Mouse (Mus musculus): ENCODE measurements around the gene Flnb. TPM values are rescaled to one million over a fixed set of nuclear protein-coding genes. Genes with fewer than 3 reads are reported as not detected.

Gene Flnb
- polyA plus RNA-seq, 1 experiment from 2014 or later: 13.1 TPM

DNA sequence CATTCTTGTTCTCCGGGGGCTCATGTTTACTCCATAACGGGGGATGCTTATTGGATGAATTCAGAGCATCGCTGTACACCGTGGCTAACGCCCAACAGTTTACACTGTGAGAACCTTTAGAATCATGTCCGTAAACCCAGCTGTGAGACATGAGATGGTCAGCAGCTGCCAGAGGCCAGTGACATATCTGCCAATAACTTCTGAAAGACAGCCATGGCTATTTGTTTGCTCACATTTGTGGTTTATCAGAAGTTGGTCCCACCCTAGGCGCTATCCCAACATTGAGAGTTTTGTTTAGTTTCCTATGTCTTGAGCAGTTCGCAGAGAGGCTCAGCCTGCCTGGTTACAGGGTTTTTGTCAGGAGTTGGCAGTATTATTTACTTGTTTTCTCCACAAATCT lies 3.6 kb downstream of the Flnb start:
- no peak for ATAC-seq (replicated peaks; ENCODE audit: insufficient number of reproducible peaks, low FRiP score, low TSS enrichment)
- peaks cover 39% of the 10 kb centered on the region for H3K4me1 ChIP-seq (ENCODE audit: control insufficient read depth, insufficient read depth, low read length)
- no peak overlapping the region for H3K9ac ChIP-seq (ENCODE audit: low read depth, low read length)
- H3K36me3 ChIP-seq (ENCODE audit: control insufficient read depth, insufficient read depth, low read length): no peaks in the 10 kb centered on the region
- H3K27ac ChIP-seq (ENCODE audit: low read depth, low read length): no peak overlapping the region
- H3K4me3 ChIP-seq (ENCODE audit: low read depth, low read length): no peak overlapping the region
- WGBS (ENCODE audit: insufficient replicate concordance): 60% methylated on average over 8 of the region's 8 CpGs
- no peak overlapping the region for H3K4me2 ChIP-seq
- H3K9me3 ChIP-seq (replicated peaks; ENCODE audit: control insufficient read depth, low read length): no peaks in the 10 kb centered on the region
- no peaks in the 10 kb centered on the region for H3K27me3 ChIP-seq (ENCODE audit: control insufficient read depth, insufficient read depth, low read length)

DNA sequence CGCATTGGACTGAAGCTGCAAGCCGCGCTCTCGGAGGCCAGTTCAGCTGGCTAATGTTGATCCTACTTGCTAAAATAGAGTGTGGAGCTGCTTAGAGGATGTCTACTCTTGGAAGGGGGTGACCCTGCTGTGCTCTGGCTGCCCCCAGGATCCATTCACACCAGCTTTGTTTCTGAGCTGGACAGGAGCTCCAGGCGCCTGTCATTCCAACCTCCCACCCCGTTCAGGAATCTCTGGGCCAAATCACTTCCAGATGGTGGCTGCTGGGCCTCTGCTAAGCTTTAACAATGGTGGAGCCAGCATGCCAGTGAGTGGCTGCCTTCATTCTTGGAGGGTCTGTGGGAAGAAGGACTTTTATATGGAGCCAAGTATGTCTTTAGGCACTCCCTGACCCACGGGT lies 4.9 kb downstream of the Flnb start:
- Histone ChIP-seq H3K27me3 (ENCODE audit: control insufficient read depth, insufficient read depth, low read length) (no peaks in the 10 kb centered on the region), H3K4me1 (ENCODE audit: control insufficient read depth, insufficient read depth, low read length) (peaks cover 49% of the 10 kb centered on the region), H3K4me3 (ENCODE audit: low read depth, low read length) (no peak overlapping the region), H3K9ac (ENCODE audit: low read depth, low read length) (peak overlapping the region; percentile 34; the same call in 1 of the 2 replicates), H3K4me2 (peak overlapping the region; percentile 43), H3K27ac (ENCODE audit: low read depth, low read length) (peak overlapping the region; percentile 42), H3K9me3 (replicated peaks; ENCODE audit: control insufficient read depth, low read length) (no peaks in the 10 kb centered on the region), H3K36me3 (ENCODE audit: control insufficient read depth, insufficient read depth, low read length) (no peaks in the 10 kb centered on the region)
- 25% methylated on average over 7 of the region's 7 CpGs for WGBS (ENCODE audit: insufficient replicate concordance)
- no peak for ATAC-seq (replicated peaks; ENCODE audit: insufficient number of reproducible peaks, low FRiP score, low TSS enrichment)

DNA sequence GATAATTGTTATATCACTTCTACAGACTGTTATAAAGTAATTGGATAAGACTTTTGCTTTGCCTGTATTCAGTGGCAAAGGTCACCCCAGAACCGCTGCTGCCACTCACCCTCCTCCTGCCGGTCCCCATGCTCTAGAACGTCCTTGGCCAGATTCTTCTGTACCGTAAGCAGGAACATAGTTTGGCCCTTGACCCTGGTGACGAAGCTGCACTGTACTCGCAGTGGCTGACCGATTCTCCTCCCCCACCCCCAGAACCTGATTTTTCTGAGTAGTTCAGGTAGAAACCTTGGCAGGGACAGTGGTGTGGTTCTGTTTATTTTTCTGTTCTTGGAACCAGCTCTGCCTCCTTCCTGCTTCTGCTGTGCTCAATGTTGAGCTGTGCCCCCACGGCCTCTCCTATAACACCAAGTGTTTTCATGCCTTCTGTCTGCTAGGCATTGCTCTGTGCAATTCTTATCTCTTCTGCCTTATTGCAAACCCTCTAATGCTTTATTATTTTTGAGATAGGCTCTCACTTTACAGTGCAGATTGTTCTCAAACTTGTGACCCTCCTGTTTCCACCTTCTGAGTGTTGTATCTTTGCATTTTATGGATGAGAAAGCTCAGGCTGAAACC lies 7.0 kb downstream of the Flnb start:
- Histone ChIP-seq H3K36me3 (ENCODE audit: control insufficient read depth, insufficient read depth, low read length) (no peaks in the 10 kb centered on the region), H3K4me2 (no peak overlapping the region), H3K4me1 (ENCODE audit: control insufficient read depth, insufficient read depth, low read length) (peaks cover 49% of the 10 kb centered on the region), H3K4me3 (ENCODE audit: low read depth, low read length) (no peak overlapping the region), H3K27ac (ENCODE audit: low read depth, low read length) (peak overlapping the region; percentile 90; the same call in 1 of the 2 replicates), H3K9ac (ENCODE audit: low read depth, low read length) (peak overlapping the region; percentile 56; the same call in 1 of the 2 replicates), H3K27me3 (ENCODE audit: control insufficient read depth, insufficient read depth, low read length) (no peaks in the 10 kb centered on the region), H3K9me3 (replicated peaks; ENCODE audit: control insufficient read depth, low read length) (no peaks in the 10 kb centered on the region)
- 47% methylated on average over 8 of the region's 8 CpGs for WGBS (ENCODE audit: insufficient replicate concordance)
- ATAC-seq (replicated peaks; ENCODE audit: insufficient number of reproducible peaks, low FRiP score, low TSS enrichment): no peak

DNA sequence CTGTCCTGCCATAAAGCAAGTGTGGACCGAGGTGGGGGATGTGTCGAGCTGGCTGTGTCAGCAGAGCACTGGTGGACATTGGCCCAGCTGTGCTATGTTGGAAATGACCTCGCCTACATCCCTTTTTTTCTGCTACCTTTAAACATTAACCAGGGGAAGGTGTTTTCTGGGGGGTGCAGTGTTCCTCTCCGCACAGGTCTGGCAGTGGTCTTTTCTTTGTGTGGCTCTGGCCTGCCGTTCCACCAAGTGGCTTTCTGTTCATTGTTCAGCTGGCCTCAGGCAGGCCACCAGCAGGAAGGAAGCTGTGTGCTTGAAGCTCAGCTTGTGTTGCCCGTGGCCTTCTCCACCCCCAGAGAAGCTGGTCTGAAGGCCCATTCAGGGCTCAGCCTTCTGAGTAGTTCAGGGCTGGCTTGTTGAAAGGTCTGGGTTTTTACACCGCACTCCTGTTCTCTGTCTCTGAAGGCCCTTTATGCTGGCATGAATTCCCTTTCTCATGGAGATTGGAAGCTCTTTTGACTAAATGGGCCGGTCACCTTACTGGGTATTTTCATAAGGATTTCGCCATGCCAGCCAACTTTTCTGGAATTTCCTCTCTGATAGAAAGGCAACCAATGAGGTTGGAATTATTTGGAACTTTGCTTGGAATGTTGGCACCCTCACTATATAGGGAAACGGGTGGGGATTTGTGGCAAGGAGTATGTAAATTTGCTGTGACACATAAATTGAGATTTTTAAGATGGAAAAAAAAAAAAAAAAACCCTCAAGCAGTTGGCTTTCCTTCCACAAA lies 8.6 kb downstream of the Flnb start:
- no peak overlapping the region for H3K4me3 ChIP-seq (ENCODE audit: low read depth, low read length)
- peak; percentile 33; the same call in 1 of the 2 replicates for ATAC-seq (replicated peaks; ENCODE audit: insufficient number of reproducible peaks, low FRiP score, low TSS enrichment)
- H3K4me2 ChIP-seq: peak overlapping the region; percentile 16; the same call in 1 of the 2 replicates
- peaks cover 47% of the 10 kb centered on the region for H3K4me1 ChIP-seq (ENCODE audit: control insufficient read depth, insufficient read depth, low read length)
- 44% methylated on average over 10 of the region's 10 CpGs for WGBS (ENCODE audit: insufficient replicate concordance)
- no peaks in the 10 kb centered on the region for H3K27me3 ChIP-seq (ENCODE audit: control insufficient read depth, insufficient read depth, low read length)
- H3K27ac ChIP-seq (ENCODE audit: low read depth, low read length): peak overlapping the region; percentile 90
- peak overlapping the region; percentile 39; the same call in 1 of the 2 replicates for H3K9ac ChIP-seq (ENCODE audit: low read depth, low read length)
- H3K36me3 ChIP-seq (ENCODE audit: control insufficient read depth, insufficient read depth, low read length): no peaks in the 10 kb centered on the region; the same call in 1 of the 2 replicates
- H3K9me3 ChIP-seq (replicated peaks; ENCODE audit: control insufficient read depth, low read length): 0 out of 2 replicates have a peak, but pooled peaks cover 3% of the 10 kb centered on the region

DNA sequence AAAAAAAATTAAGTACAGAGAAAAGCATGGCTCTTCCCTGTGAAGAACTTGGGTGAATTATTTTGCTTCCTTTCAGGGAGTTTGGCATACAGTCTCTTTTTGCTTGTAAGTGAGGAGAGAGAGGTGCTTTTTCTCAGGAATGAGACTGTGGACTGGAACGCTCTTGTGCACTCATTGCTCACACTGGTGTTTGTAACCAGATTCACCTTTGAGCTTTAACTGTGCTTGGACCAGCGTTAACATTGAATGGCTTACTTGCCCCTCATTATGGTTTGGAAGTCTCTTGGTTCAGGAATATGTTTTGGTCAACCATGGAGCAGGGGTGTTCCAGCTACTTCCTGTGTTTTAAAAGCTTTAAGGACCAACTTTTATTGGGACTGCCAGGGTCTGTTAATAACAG lies 11.4 kb downstream of the Flnb start:
- no peak overlapping the region for H3K4me3 ChIP-seq (ENCODE audit: low read depth, low read length)
- H3K9me3 ChIP-seq (replicated peaks; ENCODE audit: control insufficient read depth, low read length): 0 out of 2 replicates have a peak, but pooled peaks cover 3% of the 10 kb centered on the region
- H3K36me3 ChIP-seq (ENCODE audit: control insufficient read depth, insufficient read depth, low read length): no peaks in the 10 kb centered on the region; the same call in 1 of the 2 replicates
- no peaks in the 10 kb centered on the region for H3K27me3 ChIP-seq (ENCODE audit: control insufficient read depth, insufficient read depth, low read length)
- 84% methylated on average over 2 of the region's 2 CpGs for WGBS (ENCODE audit: insufficient replicate concordance)
- no peak for ATAC-seq (replicated peaks; ENCODE audit: insufficient number of reproducible peaks, low FRiP score, low TSS enrichment)
- no peak overlapping the region for H3K9ac ChIP-seq (ENCODE audit: low read depth, low read length)
- H3K4me2 ChIP-seq: no peak overlapping the region
- peaks cover 31% of the 10 kb centered on the region for H3K4me1 ChIP-seq (ENCODE audit: control insufficient read depth, insufficient read depth, low read length)
- no peak overlapping the region for H3K27ac ChIP-seq (ENCODE audit: low read depth, low read length)

DNA sequence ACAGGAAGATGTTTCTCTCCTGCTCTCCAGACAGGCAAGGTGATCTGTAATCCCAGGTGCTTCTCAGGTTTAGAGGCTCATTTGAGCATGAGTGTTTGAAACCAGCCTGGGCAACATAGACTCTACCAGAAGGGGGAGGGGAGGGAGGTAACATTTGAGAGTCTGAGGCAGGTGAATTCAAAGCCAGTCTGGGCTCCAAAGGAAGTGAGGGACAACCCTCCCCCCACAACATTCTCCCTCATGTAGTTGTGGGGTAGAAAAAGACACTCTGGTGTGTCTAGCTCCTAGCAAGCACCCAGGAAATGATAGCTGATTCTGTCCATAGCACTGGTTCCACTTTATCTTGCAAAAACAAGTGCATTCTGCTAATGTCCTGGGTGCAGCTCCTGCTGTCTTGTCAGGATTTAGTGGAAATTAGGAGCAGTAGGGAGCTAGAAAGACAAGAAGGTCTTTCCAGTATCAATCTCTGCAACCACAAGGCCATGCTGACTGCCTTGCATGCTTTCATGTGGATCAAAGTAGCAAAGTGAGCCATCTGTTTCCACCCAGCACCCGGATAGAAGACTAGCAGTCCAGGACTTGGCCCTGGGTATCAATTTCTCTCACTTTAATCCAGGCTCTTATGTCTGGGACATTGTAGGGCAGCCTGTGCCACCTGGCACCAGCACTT lies 14.1 kb downstream of the Flnb start:
- Histone ChIP-seq H3K27ac (ENCODE audit: low read depth, low read length) (no peak overlapping the region), H3K9ac (ENCODE audit: low read depth, low read length) (no peak overlapping the region), H3K27me3 (ENCODE audit: control insufficient read depth, insufficient read depth, low read length) (no peaks in the 10 kb centered on the region), H3K4me3 (ENCODE audit: low read depth, low read length) (no peak overlapping the region), H3K4me1 (ENCODE audit: control insufficient read depth, insufficient read depth, low read length) (peaks cover 4% of the 10 kb centered on the region; the same call in 1 of the 2 replicates), H3K36me3 (ENCODE audit: control insufficient read depth, insufficient read depth, low read length) (no peaks in the 10 kb centered on the region; the same call in 1 of the 2 replicates), H3K9me3 (replicated peaks; ENCODE audit: control insufficient read depth, low read length) (0 out of 2 replicates have a peak, but pooled peaks cover 3% of the 10 kb centered on the region), H3K4me2 (no peak overlapping the region)
- WGBS (ENCODE audit: insufficient replicate concordance): 52% methylated on average over 1 of the region's 1 CpGs
- ATAC-seq (replicated peaks; ENCODE audit: insufficient number of reproducible peaks, low FRiP score, low TSS enrichment): no peak

DNA sequence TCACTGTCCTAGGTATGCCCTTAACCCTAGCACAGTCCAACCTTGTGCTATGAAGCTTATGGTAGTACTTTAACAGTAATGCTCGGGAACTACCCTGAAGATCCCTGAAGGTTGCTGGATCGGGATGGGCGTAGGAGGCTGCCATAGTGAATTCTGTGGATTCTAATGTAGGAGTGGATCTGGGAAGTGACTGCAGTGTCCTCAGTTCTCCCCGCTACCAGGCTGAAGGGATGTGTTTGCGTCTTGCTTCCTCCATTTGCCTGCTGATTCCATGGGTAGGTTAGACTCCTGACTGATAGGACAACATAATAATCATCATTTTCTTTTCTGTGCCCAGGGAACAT lies 14.7 kb downstream of the Flnb start:
- no peak for ATAC-seq (replicated peaks; ENCODE audit: insufficient number of reproducible peaks, low FRiP score, low TSS enrichment)
- Histone ChIP-seq H3K4me3 (ENCODE audit: low read depth, low read length) (no peak overlapping the region), H3K27ac (ENCODE audit: low read depth, low read length) (no peak overlapping the region), H3K36me3 (ENCODE audit: control insufficient read depth, insufficient read depth, low read length) (no peaks in the 10 kb centered on the region; the same call in 1 of the 2 replicates), H3K27me3 (ENCODE audit: control insufficient read depth, insufficient read depth, low read length) (no peaks in the 10 kb centered on the region), H3K9ac (ENCODE audit: low read depth, low read length) (no peak overlapping the region), H3K9me3 (replicated peaks; ENCODE audit: control insufficient read depth, low read length) (0 out of 2 replicates have a peak, but pooled peaks cover 3% of the 10 kb centered on the region), H3K4me1 (ENCODE audit: control insufficient read depth, insufficient read depth, low read length) (peaks cover under 1% of the 10 kb centered on the region; the same call in 1 of the 2 replicates), H3K4me2 (no peak overlapping the region)
- 89% methylated on average over 5 of the region's 5 CpGs for WGBS (ENCODE audit: insufficient replicate concordance)

DNA sequence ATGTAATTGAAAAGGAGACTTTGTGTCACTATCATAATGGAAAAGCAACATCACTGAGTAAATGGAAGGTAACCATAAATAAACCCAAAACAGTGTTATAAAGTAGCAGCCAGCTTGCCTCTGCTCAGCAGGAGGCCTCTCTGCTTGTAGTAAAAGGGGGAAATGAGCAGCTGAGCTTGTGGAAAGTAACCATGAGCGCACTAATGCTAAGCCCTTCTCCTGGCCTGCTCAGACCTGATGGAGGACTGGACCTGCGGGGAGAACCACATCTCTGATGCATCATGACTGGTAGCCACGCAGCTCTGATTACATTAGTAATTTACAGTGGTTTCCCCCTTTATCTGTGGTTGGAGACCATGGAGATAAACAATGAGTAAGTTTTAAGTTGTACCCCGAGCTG lies 15.7 kb downstream of the Flnb start:
- H3K27ac ChIP-seq (ENCODE audit: low read depth, low read length): no peak overlapping the region

More for the DNA sequence above, 15.7 kb downstream of the Flnb start:
- no peak overlapping the region for H3K9ac ChIP-seq (ENCODE audit: low read depth, low read length)
- H3K9me3 ChIP-seq (replicated peaks; ENCODE audit: control insufficient read depth, low read length): 0 out of 2 replicates have a peak, but pooled peaks cover 3% of the 10 kb centered on the region
- no peaks in the 10 kb centered on the region for H3K4me1 ChIP-seq (ENCODE audit: control insufficient read depth, insufficient read depth, low read length)
- no peak overlapping the region for H3K4me3 ChIP-seq (ENCODE audit: low read depth, low read length)
- H3K36me3 ChIP-seq (ENCODE audit: control insufficient read depth, insufficient read depth, low read length): no peaks in the 10 kb centered on the region; the same call in 1 of the 2 replicates
- H3K27me3 ChIP-seq (ENCODE audit: control insufficient read depth, insufficient read depth, low read length): no peaks in the 10 kb centered on the region
- 72% methylated on average over 4 of the region's 4 CpGs for WGBS (ENCODE audit: insufficient replicate concordance)
- H3K4me2 ChIP-seq: no peak overlapping the region
- ATAC-seq (replicated peaks; ENCODE audit: insufficient number of reproducible peaks, low FRiP score, low TSS enrichment): no peak
